Mouse (Mus musculus) monocyte, adult 5-6 weeks (primary cell): Measurements from ENCODE around the gene Phospho2. TPM values are rescaled to one million over a fixed set of nuclear protein-coding genes. Genes with fewer than 3 reads are reported as not detected.
"Not testable (repeated sequence)": the region's sequence is repeated elsewhere in the genome, so short reads cannot be mapped to it uniquely, and the experiment has no call there.

Experiments used
- ATAC-seq: fragments of 153-309, 156-312 bp; replicated peaks from 2 replicates; pipeline ENCODE4 v1.8.0; 2017; ENCODE audit warnings: mild to moderate bottlenecking; ENCODE audit not compliant: low TSS enrichment, insufficient number of reproducible peaks, severe bottlenecking, poor library complexity, low FRiP score
- total RNA-seq: library from RNA; stranded (forward); fragments of 200-1000, 200-491, 200-594 nt; gene quantifications from 3 replicates; pipeline ENCODE4 v1.2.3, GENCODE M21; 2017

The Phospho2 gene
- total RNA-seq, result 37.0 to 42.6 TPM (median 39.9 TPM) in 3 replicates

DNA sequence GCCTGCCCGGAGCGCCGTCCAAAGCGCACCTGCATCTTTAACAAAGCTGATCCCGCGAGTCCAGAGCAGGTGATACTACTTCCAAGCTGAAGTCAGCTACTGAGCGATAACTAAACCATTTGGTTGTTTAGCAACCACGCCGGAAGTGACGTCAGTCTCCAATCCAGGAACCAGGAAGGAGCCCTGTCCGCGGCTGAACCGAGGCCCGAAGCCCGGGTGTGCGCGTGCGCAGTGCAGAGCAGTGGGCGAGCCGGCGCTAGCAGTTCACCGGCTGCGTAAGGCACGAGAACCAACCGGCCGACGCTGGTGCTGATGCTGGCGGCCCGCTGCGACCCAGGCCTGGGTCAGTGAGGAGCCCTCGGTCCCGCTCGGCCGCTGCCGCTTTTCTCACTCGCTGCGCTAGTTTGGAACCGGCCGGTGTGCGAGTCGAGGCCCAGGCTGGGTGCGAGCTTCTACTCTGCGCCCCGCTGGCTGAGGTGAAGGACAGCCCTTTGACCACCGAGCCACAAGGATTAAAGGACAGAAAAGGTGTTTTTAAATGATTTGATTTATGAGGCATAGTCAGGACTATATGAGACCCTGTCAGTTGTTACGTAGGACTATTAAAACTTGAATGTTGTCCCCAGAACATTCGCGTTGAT, at the start of gene Phospho2, which contains the start of gene Ccdc173:
Gene Phospho2, plus strand, starts transcription at position 195 of the 641 bp plus-strand sequence.
Gene Ccdc173, minus strand, starts transcription at position 147 of the 641 bp plus-strand sequence.
- ATAC-seq, result peak; percentile 91

DNA sequence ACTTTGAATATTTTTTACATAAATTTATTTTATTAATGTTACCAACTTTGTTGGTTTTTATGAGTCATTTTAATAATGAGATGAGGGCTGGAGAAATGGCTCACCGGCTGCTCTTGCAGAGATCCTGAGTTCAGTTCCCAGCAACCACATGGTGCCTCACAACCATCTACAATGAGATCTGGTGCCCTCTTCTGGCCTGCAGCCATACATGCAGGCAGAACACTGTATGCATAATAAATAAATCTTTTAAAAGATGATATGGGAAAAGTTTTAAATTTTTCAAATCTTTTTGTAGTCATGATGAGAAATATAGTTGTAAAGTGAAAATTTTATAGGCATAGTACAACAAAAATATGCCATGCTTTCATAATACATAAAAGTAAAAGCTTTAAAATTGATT, 44.3 kb upstream of the Phospho2 start:
- no peak for ATAC-seq

DNA sequence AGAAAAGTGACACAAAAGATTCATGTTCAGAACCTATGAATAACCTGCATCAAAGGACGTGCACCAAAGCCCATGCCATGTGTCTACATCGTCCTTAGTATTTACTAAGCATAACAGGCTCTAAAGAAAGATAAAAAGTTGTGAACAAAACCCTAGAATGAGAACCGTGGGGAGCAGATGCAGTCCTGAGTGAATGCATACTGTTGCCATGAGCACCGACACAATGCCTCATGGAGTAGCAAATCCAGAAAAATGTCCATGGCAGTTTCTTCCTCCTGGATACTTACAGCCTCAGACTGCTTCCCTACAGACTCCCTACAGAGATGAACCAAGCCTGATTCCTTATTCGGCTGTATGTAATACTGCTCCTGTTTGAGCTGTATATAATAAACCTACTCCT, 28.4 kb upstream of the Phospho2 start:
- no peak for ATAC-seq

DNA sequence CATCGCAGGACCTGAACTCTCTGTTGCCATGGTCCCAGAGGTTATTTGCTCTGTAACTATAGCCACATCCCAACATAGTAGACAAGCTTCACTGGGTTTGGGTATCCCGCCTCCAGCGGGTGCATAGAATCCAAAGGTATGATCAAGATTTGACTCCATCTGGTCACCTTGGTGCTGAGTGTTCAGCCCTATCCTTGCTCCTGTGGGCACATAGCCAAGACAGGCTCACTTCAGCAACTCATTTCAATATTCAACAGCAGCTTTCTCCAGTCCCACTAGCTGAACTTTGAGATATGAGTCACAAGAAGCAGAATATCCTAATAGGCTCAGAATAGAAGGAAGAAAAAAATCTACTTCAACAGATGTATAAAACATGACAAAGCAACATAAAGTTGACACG, 26.1 kb upstream of the Phospho2 start:
- no peak for ATAC-seq

DNA sequence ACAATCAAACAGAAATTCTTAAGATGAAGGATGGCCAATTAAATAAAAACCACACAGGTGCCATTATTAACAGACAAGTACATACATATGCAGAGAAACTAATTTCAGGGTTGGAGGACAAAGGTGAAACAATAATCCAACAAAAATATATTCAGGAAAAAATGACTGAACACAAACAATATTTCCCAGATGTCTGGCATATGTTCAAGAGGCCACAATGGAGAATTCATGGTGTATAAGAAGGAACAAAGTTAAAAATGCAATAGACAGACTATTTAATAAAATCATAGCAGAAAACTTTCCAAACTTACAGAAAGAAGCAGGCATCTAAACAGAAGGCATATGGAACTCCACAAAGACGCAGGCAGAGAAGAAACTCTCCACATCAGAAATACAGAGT, 24.7 kb upstream of the Phospho2 start:
- no peak for ATAC-seq

DNA sequence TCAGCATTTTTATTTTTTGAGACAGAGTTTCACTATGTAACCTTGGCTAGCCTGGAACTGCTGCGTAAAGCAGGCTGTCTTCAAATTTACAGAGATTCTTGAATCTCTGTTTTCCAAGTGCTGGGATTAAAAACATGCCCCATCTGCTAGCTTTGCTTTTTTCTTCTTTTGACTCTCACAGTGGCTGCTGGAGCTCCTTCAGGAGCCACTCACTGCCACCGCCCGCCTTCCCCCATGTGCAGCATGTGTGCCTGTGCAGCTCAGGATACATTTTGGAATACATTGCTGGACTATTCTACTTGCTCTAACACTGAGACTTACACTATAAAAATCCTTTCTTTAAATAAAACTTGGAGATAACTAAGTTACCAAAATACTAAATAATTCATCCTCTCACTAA, 16.1 kb upstream of the Phospho2 start:
- no peak for ATAC-seq

DNA sequence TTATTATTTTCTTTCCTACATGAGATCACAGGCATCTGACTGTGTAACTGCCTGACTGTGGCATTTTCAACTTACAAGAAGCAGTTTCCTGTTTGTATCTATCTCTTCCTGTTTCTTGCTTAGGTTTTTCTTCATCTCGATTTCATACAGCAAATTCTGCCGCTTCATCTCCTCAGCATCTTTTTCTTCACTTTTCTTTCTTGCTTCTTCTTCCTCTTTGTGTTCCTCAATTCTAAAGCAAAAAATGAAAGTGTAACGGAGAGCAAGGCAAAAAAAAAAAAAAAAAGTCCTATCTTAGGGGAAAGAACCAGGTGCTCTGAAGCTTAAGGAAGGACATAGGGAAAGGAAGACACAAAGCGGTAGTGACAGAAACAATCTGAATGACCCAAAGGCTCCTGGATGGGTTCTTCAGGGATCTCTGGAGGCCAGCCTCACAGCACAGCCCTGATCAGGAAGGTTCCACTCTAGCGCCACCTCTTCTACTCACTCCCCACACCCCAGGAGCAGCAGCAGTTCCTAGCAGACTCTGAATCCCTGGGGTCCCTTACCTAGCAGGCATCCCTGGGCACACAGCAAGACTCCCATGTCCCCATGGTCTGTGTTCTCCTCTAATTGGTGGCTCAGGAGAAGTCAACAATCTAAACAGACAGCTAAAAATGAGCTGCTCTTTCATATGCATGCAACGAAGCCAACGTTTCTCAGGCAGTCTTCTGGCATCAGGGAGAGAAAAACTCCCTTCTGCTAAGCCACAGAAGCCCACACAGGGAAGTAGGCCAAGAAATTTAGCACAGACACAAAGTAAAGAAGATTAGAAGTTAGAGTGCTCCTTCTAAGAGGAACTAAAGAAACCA, 11.2 kb upstream of the Phospho2 start:
- ATAC-seq, result no peak

DNA sequence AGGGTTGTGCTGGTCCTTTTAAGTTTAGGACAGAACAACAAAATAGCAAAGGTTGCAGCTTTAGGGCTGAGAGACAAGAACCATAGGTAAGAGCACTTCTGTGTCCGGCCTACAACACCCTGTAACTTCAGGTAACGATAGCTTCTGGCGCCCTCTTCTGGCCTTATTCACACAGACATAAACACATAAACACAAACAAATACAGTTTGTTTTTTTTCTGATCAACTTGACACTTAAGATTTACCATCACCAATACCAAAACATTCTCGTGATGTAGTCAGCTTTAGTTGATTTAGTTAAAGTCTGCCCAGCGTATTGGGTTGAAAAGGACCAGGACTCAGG, 10.6 kb upstream of the Phospho2 start:
- peak; percentile 53; the same call in 1 of the 2 replicates for ATAC-seq

DNA sequence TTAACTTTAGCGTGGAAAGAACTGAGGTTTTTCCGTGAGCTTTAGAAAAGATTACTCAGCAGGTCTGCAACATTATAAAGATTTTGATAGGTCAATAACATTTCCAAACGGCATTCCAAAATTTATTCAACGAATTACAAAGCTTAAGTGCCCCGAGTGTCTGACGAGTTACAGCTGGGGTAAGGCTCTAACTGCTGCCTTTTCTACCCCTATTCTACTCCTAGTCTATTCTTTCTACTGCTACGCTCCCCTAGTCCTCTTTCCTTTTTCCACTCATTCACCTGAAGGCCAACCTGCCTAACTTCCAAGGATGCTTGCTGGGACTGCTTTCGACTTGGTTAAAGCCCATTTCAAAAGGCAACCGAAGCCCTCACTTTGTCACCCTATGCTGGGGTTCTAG, 449 bp upstream of the Phospho2 start:
- ATAC-seq, result no peak

DNA sequence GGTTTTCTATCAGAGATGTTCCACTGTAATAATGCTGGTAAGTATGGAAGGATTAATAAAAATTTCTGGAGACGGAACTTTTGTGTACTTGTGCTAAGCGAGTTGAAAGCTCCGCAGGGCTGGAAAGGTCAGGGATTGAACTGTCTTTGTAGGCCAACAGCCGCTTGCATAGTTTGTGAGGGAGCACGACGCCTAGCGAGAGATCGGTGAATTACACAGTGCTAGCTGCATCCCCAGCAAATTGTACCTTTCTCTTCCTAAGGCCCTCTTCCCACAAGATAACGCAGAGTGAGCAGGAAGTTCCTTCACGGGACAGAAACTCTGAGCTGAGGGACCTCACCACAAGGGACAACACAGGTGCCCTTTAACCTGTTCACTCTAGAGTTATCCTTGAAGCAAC, 862 bp downstream of the Phospho2 start:
- peak; percentile 87 for ATAC-seq

DNA sequence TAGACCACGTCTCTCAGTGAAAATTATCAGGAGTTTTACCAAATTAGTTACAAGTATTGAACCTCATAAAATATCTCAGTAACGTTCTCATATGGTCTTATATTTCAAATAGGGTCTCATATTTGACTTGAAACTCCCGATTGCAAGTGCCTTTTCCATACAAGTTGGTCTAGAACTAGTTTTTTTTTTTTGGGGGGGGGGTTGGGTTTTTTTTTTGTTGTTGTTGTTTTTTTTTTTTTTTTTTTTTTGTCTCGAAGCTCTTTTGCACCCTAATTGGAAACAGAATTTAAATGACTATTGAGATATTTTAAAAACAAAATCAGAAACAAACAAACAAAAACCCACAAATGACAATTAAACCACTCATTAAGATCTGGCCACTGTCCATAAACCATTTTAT, 1.3 kb downstream of the Phospho2 start:
- no peak for ATAC-seq

DNA sequence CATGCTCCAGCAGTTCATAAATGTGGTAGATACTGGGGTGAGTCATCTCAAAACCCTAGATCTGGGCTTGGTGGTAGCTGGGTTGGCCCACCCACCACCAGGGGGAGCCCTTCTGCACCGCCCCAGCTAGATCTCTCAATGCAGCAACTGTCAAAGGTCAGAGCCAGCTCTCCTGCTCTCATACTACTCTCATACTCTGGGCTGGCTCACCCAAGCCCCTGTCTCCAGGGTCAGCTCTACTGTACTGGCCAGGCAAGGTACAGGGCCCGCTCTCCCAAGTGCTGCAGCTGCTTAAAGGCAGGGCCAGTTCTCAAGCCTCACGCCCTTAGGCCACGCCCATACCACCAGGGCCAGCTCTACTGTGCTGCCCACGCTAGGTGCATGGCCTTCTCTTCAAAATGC, 13.5 kb downstream of the Phospho2 start:
- peak; percentile 95 for ATAC-seq

DNA sequence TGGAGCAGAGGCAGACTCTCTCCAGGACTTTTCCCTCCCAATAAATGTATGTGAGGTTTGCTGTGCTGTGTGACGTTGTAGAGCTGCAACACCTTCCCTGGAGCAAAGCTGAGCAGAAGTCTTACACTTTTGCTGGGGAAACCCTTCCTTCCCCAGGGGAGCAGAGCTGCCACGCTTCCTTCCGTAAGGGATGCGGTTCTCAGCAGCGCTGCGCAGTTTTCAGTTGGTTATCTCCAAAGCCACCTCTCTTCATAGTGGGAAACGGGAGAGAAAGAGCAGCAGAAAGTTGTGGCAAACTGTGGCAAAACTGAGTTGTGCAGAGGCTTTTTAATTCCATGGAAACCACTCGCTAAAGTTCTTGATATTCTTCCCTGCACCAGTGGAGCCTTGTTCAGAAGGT, 14.3 kb downstream of the Phospho2 start:
- ATAC-seq, result no peak

DNA sequence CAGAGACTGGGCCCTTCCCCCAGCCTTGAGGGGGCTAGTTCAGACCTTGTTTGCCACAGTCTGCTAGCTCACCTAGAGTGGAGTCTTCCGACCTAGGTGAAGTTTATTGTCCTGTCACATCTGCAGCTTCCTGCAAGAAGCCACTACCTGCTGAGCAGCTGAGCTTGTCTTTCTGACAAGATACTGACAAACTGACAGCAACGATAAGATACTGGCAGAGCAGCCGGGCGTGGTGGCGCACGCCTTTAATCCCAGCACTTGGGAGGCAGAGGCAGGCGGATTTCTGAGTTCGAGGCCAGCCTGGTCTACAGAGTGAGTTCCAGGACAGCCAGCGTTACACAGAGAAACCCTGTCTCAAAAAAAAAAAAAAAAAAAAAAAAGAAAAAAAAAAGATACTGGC, 15.2 kb downstream of the Phospho2 start:
- not testable (repeated sequence) for ATAC-seq

DNA sequence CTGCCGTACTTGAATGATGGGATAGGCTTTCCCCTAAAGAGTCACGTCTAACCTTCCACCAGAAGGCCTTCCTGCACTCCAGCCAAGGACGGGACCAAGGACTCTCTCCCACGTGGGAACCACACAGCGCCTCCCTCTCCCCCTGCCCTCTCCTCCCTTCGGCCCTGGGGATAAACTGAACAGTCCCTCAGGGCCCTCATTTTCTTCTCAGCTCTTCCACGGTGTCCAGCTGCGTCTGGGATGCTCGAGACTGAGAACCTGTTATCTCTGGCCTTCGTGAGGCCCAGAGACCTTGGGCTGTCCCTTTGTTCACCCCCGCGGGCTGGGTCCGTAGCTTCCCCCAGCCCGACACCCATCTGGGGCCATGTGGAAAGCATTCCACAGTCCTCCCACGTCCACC, 20.7 kb downstream of the Phospho2 start:
- ATAC-seq, result no peak

DNA sequence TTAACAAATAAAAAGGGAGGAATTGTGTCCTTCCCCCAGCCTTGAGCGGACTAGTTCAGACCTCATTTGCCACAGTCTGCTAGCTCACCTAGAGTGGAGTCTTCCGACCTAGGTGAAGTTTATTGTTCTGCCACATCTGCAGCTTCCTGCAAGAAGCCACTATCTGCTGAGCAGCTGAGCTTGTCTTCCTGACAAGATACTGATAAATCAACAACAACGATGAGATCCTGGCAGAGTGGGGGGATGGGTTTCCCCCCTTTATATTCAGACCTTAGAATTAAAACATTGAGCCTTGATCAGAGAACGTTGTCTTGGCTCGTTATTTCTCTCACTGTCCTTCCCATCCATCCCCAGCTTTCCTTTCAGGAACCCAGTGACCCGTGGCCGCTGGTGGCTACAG, 21.9 kb downstream of the Phospho2 start:
- not testable (repeated sequence) for ATAC-seq

DNA sequence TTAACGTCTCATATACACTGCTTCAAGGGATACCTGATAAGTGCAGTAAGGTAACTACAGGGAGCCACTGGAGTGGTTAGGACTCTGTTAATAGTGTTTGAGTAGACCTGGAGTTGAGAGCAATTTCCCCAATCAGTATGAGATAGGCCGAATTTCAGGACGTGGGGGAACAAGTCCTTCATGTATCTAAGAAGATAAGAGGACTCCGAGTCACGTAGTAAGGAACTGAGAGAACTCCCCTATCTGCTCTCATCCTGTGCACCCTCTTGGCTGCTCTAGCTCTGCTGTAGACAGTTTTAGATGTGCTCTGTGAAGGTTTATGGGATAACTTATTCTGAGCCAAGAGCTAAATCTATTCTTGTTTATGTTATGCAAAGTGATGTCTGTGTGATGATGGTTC, 27.2 kb downstream of the Phospho2 start:
- no peak for ATAC-seq

DNA sequence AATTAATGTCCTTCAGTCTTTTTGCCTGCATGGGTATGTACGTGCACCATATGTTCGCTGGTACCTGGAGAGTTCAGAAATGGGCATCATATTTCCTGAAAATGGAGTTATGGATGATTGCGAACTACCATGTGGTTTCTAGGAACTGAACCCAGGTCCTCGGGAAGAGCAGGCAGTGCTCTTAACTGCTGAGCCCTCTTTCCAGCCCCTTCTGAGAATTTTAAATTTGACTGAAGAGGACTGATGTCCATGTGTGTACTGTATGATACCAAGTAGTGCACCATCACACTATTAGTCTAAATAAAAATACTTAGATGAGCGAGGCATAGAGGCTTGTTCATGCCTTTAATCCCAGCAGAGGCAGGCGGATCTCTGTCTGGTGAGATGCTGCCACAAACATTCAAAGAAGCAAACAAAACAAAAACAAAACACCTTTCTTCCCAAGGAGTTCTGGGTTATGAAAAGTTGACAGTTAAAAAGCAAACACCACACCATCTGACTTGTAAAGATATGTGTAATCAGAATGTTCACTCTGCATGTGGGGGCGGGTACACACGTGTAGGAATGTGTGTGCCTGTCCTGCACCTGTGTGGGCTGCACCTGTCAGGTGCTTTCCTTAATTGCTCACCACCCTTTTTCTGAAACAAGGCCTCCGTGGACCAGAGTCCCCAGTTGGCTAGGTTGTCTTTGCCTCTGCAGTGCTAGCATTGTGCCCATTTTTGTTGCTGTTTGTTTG, 29.1 kb downstream of the Phospho2 start:
- ATAC-seq, result no peak

DNA sequence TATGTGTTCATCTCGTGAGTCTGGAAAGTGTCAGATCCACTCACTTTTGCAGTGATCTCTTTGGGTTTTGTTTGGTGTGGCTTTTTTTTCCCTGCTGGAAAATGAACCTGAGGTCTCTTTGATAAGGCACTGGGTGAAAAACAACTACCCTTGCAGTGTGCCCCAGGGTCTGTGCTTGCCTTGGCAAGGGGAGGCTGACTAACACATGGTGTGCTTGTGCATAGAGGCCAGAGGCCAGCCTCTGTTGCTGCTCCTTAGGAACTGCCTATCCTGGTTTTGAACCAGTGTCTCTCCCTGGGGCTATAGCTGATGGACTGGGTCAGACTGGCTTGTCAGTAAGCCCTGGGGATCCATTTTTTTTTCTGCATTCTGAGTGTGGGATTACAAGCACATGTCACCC, 30.8 kb downstream of the Phospho2 start:
- ATAC-seq, result no peak

DNA sequence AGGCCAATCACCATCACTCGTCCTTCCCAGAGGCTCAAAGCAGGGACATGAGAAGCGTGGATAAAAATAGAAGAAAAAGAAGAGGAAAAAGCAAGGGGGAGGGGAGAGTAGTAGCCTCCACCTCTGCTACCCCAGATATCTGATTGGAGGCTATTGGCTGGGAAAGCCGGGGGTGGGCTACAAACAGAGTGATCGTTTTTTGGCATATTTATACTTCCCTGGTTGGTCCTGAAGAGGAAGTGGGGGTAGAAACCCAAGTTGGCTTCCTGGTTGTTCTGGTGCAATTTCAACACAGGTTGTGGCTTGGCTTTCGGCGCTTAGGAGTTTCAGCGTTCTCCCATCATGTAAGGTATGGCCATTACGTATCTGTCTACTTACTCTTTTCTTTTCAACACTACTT, 32.3 kb downstream of the Phospho2 start, which contains the start of gene Klhl23:
Gene Klhl23, plus strand, starts transcription at position 234 of the 400 bp plus-strand sequence.
- ATAC-seq, result 0 out of 2 replicates have a peak, but pooled peaks have one; percentile 13
